Mouse (Mus musculus) forebrain, embryonic 10.5 days (tissue): ENCODE results near the gene Hcls1. TPM values are rescaled to one million over a fixed set of nuclear protein-coding genes. Genes with fewer than 3 reads are reported as not detected.

Source experiments
- DNase-seq: peaks from one replicate; pipeline ENCODE4 v3.0.0-alpha.2; 2017; ENCODE audit warnings: low spot score; ENCODE audit errors: extremely low spot score
- H3K27ac ChIP-seq: fragments of 300-500 bp; sonication (generic); 2 replicates; pipeline ENCODE4 v1.5.1; 2016; ENCODE audit warnings: mild to moderate bottlenecking
- H3K27me3 ChIP-seq: fragments of 300-500 bp; sonication (generic); 2 replicates; pipeline ENCODE4 v1.6.1; 2016; ENCODE audit warnings: mild to moderate bottlenecking; ENCODE audit not compliant: poor library complexity, severe bottlenecking
- H3K36me3 ChIP-seq: fragments of 300-500 bp; sonication (generic); replicated peaks from 2 replicates; pipeline ENCODE4 v1.6.1; 2016; ENCODE audit warnings: mild to moderate bottlenecking, moderate library complexity
- H3K4me1 ChIP-seq: fragments of 300-500 bp; sonication (generic); 2 replicates; pipeline ENCODE4 v1.6.1; 2016
- H3K4me3 ChIP-seq: fragments of 300-500 bp; sonication (generic); 2 replicates; pipeline ENCODE4 v1.5.1; 2016; ENCODE audit warnings: mild to moderate bottlenecking, moderate library complexity
- H3K9me3 ChIP-seq: fragments of 300-500 bp; sonication (generic); 2 replicates; pipeline ENCODE4 v1.6.1; 2016; ENCODE audit warnings: mild to moderate bottlenecking, moderate library complexity
- WGBS: fragments of 180-500 bp; shearing (Covaris S2); methylation state at CpG from one replicate; pipeline ENCODE4 v1.1.7; 2016; 5-methylcytosine and 5-hydroxymethylcytosine counted together
- polyA plus RNA-seq: library from polyadenylated mRNA; unstranded; fragments of >200 nt; fragmentation: Nextera tagmentation; extraction: Ambion mirVana; gene quantifications from 2 replicates; pipeline ENCODE4 v1.2.1, GENCODE M21; 2016

Hcls1 gene
- polyA plus RNA-seq, 1 experiment from 2014 or later: 2.9 TPM

DNA sequence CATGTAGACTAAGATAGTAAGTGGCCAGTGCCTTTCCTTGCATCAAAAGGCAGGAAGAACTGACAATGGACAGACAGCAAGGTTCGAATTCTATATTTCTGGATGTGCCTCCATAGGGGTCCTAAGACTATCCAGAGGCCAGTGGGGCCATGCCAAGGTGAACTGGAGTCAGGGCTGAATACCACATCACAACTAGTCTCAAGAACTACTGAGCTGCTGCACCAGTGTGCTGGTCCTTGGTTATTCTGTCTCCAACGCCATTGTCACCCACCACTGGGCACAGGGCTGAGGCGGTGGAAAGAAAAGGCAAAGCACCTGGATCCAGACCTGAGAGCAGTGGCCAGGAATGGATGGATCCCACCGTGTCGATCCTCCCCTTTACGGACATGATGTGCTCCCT lies 2.2 kb upstream of the Hcls1 start:
- Histone ChIP-seq H3K27ac (no peak overlapping the region), H3K27me3 (no peaks in the 10 kb centered on the region), H3K4me1 (no peaks in the 10 kb centered on the region), H3K9me3 (no peaks in the 10 kb centered on the region), H3K36me3 (peaks cover 58% of the 10 kb centered on the region), H3K4me3 (no peak overlapping the region)
- 89% methylated on average over 6 of the region's 6 CpGs for WGBS
- no peak for DNase-seq

DNA sequence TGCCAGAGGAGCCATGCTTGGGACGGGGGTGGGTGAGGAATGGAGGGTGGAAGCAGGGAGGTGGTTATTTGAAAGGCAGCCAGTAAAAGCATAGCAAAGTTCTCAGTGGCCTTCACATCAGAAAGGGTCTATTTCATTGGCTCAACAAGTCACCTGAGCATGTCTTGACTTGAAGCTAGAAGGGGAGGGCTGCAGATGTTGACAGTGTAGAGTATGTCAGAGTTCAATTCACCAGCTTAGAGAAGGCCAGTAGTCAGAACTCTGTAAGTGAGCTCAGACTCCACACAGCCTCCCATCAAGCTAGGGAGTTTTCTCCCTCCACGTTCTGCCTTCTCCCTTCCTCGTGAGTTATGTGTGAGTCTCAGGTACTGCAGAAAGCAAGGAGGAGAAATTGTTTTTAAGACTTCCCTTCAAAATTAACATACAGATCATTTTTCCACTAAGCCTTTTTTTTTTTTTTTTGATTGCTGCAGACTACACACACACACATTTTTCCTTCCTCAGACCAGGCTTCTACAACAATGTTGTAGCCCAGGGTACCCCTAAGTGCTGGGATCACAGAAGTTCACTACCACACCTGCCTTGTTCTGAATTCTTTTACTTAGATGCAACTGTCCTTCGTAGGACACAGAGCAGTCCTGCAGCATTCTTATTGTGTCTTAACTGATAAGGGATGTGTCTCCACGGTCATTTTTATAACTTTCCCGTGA lies 497 bp upstream of the Hcls1 start:
- 85% methylated on average over 6 of the region's 6 CpGs for WGBS
- Histone ChIP-seq H3K27ac (no peak overlapping the region), H3K9me3 (no peaks in the 10 kb centered on the region), H3K27me3 (no peaks in the 10 kb centered on the region), H3K4me1 (no peaks in the 10 kb centered on the region), H3K4me3 (no peak overlapping the region), H3K36me3 (peaks cover 40% of the 10 kb centered on the region)
- no peak for DNase-seq

DNA sequence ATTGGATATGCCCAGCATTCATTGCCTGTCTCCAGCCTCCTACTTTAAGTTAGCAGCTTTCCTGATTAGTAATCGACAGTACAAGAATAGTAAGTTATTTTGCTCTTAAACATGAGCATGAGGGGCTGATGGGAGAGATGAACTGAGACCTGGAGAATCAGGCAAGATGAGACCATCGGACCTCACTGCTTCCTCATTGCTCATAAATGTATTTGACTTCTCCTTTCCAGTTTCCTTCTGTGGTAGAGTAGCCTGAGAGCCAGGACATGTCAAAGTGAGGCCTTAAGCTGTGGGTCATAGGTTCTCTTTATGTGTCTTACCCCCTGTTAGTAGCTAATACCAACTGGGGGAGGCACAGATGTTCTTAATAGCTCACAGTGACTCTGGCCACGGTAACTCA lies 1.0 kb downstream of the Hcls1 start:
- 94% methylated on average over 3 of the region's 3 CpGs for WGBS
- Histone ChIP-seq H3K27me3 (no peaks in the 10 kb centered on the region), H3K4me1 (no peaks in the 10 kb centered on the region)

DNA sequence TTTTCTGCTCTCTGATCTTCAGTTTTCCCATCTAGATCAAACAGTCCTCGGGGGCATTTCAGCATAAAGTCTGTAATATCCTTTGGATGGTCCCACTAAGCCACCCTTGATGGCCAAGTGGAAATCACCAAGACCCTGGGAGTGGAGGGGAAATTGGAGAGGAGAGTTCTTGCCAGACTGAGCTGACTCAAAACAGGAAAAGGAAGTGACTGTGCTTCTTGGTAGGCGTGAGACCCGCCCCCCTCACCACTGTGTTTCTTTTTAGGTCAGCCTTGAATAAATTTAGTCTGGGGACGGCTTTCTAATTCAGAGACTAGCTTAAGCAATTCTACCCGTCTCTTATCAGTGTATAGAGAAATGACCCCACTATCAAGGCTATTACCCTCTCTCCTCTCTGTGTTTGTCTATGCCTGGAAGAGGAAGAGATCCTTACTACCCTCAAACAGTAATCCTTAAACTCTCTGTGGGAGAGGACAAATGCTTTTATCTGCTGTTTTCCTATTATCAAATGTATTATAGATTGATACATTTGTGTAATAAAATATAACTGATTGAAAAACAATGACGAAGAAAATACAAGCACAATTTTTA lies 6.4 kb downstream of the Hcls1 start:
- no peaks in the 10 kb centered on the region for H3K36me3 ChIP-seq
- no peaks in the 10 kb centered on the region for H3K9me3 ChIP-seq
- no peak overlapping the region for H3K27ac ChIP-seq
- no peak for DNase-seq
- H3K4me3 ChIP-seq: no peak overlapping the region
- 80% methylated on average over 6 of the region's 6 CpGs for WGBS
- H3K4me1 ChIP-seq: peaks cover 15% of the 10 kb centered on the region
- H3K27me3 ChIP-seq: no peaks in the 10 kb centered on the region

More for the DNA sequence above, 1.0 kb downstream of the Hcls1 start:
- Histone ChIP-seq H3K9me3 (no peaks in the 10 kb centered on the region), H3K36me3 (peaks cover 25% of the 10 kb centered on the region), H3K27ac (no peak overlapping the region), H3K4me3 (no peak overlapping the region)
- DNase-seq: no peak

DNA sequence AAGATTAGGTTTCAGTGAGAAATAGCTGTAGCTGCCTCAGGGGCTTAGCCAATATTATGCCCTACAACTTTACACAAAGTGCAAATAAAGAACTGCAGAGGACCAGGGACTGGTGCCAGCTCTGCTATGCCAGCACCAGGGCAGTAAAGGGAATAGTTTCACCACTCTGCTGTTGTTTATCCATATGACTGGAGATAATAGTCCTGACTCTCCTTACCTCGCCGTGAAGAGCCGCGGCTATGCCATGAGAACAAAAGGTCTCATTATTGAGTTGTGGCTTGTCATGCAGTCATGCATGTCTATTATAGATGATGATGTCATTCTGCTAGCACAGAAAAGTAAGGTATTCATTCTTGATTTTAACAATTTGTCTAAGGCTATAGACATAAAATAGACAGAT lies 7.1 kb downstream of the Hcls1 start:
- WGBS: 87% methylated on average over 4 of the region's 4 CpGs
- no peak overlapping the region for H3K4me3 ChIP-seq
- H3K9me3 ChIP-seq: no peaks in the 10 kb centered on the region
- DNase-seq: no peak
- no peak overlapping the region for H3K27ac ChIP-seq
- H3K36me3 ChIP-seq: no peaks in the 10 kb centered on the region
- peaks cover 15% of the 10 kb centered on the region for H3K4me1 ChIP-seq
- H3K27me3 ChIP-seq: no peaks in the 10 kb centered on the region

DNA sequence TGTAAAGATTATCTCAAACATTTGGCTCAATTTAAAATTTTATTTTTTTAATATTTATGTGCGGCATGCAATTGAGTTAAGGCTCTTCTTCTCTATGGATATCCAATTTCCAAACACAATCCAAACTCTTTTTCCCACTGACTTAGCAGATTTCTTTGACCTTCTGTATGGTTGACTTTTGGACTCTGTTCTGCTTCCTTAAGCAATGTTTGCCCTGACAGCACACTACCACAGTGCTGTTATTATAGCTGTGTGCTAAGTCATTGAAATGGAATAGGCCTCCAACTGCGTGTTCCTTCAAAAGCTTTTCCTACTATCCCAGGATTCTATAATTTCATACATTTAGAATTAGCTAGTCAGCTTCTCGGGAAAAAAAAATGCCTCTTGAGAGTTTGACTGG lies 8.8 kb downstream of the Hcls1 start:
- 93% methylated on average over 3 of the region's 3 CpGs for WGBS
- Histone ChIP-seq H3K27me3 (no peaks in the 10 kb centered on the region), H3K9me3 (no peaks in the 10 kb centered on the region), H3K27ac (no peak overlapping the region), H3K4me1 (peaks cover 15% of the 10 kb centered on the region), H3K4me3 (no peak overlapping the region), H3K36me3 (no peaks in the 10 kb centered on the region)
- DNase-seq: no peak

DNA sequence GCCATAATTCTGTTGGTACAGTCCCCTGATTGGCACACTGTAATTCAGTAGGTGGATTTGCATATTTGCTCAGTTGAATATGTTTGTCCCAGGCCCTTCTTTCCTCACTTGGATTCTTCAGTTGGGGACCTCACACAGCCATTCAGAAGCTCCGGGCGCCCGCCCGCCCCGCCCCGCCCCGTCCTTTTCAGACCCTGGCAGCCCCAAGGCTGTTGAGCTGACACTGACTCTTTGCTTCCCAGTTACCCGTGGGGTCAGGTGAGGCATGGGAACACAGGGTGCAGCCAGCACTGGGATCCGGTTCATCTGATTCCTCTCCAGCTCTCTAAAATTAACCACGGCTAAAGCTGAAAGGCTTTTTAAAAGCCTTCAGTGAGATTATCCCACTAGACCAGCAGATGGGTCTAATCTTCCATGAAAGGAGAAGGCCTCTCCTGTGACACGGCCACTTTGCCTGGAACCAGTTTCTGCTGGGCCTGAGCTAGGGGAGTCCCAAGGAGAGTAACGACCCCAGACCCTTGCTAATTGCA lies 10.2 kb downstream of the Hcls1 start:
- DNase-seq: no peak
- Histone ChIP-seq H3K4me1 (peaks cover 15% of the 10 kb centered on the region), H3K27ac (peak overlapping the region; percentile 59; the same call in 1 of the 2 replicates), H3K9me3 (no peaks in the 10 kb centered on the region), H3K4me3 (no peak overlapping the region), H3K27me3 (no peaks in the 10 kb centered on the region), H3K36me3 (no peaks in the 10 kb centered on the region)
- WGBS: 28% methylated on average over 12 of the region's 12 CpGs

DNA sequence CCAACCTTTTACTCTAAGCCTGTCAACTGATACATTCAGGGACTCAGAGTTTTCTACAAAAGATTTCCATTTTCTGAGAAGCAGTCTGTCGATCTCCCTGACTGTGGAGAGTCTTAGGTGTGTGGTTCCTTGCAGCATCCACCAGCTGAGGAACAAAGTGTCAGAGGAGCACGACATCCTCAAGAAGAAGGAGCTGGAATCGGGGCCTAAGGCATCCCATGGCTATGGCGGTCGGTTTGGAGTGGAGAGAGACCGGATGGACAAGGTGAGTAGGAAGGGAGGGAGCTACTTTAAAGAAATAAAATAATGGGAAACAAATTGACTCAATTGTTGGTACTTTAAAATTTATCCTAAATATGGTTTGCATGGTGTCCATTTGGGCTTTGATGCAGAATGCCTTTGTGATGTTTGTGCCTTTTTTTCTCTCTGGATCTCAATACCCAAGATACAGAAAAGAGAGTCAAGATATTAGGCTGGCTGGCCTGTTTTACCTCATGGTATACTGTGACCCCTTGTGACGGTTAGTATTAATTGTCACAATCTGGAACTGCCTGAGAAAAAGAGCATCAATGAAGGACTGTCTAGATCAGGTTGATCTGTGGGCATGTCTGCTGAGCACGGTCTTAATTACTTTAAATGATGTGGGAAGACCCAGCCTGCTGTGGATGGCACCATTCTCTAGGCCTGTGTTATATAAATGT lies 11.8 kb downstream of the Hcls1 start:
- 86% methylated on average over 8 of the region's 8 CpGs for WGBS
- peak; percentile 3 for DNase-seq
- no peaks in the 10 kb centered on the region for H3K27me3 ChIP-seq

DNA sequence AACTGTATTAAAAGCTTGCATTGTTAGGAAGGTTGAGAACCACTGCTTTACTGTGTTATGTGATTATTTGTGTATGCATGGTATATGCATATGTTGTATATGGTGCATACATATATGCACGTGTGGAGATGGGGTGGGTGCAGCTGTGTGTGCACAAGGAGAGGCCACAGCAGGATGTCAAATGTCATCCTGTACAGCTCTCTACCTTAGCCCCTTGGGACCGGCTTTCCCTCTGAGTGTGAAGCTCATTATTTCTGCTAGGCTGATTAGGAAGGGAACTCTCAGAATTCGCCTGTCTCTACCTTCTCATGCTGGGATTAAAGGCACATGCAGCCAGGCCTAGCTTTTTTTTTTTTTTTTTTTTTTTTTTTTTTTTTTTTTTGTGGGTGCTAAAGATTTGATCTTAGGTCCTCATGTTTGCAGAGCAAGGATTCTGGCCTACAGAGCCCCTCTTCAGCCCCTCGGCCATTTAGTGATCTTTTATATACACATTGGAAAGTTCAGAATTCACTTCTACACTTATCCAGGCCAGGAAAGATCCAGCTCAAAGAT lies 12.9 kb downstream of the Hcls1 start:
- Histone ChIP-seq H3K27me3 (no peaks in the 10 kb centered on the region), H3K4me1 (peaks cover 15% of the 10 kb centered on the region), H3K4me3 (no peak overlapping the region), H3K36me3 (no peaks in the 10 kb centered on the region), H3K9me3 (no peaks in the 10 kb centered on the region), H3K27ac (no peak overlapping the region)
- DNase-seq: peak; percentile 9
- 64% methylated on average over 4 of the region's 4 CpGs for WGBS

More for the DNA sequence above, 11.8 kb downstream of the Hcls1 start:
- Histone ChIP-seq H3K27ac (no peak overlapping the region), H3K4me3 (no peak overlapping the region), H3K4me1 (peaks cover 18% of the 10 kb centered on the region), H3K9me3 (no peaks in the 10 kb centered on the region), H3K36me3 (no peaks in the 10 kb centered on the region)

DNA sequence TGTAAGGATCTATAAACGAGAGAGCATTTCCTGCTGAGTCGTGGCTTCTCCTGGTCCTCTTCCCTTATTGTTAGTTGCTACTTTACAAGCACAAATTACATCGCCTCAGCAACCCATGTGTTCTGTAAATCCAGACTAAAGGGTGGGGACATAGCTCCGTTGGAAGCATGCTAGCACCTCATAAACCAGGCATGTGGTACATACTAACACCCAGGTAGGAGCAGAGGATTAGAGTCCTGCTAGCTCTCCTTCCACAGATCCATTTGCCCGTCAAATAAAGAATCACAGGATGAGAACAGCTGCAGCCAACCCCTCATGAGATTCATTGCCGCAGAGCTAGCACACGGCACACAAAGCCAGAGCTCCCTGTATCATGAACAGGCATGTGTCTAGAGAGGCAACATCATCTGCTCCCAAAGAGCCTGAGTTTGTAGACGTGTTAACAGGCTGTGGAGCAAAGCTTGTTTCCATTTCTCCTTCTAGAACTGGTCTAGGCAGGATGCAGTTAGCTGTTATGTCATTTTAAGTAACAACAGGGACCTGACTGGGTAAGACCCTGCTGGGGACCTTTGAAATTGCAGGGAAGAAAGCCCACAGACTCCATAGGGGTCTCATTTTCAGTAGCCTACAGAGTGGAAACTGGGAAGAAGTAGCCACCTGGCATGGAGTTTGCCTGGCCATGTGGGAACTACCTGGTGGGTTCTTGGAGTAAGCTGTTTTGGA lies 15.0 kb downstream of the Hcls1 start:
- H3K4me1 ChIP-seq: peaks cover 10% of the 10 kb centered on the region
- DNase-seq: peak; percentile 13
- no peak overlapping the region for H3K4me3 ChIP-seq
- WGBS: 79% methylated on average over 8 of the region's 8 CpGs
- no peaks in the 10 kb centered on the region for H3K9me3 ChIP-seq
- H3K36me3 ChIP-seq: no peaks in the 10 kb centered on the region
- 0 out of 2 replicates have a peak overlapping the region, but pooled peaks have one; percentile 1 for H3K27ac ChIP-seq
- H3K27me3 ChIP-seq: no peaks in the 10 kb centered on the region

DNA sequence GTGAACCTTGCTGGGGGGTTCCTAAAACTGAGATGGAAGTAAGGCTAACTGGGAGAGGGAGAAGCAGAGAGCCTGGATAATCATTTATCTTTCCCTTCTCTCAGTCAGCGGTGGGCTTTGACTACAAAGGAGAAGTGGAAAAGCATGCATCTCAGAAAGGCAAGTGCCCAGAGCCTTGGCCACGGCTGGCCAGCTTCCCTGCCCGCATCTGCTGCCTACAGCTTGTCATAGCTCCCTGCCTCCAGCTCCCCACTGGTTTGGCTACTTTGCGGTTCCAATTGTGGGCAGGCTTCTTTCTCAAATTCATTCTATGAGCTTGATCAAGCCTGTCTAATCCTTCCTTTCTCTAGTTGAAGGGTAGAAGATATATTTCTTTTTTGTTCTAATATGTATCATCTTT lies 16.2 kb downstream of the Hcls1 start:
- peaks cover 11% of the 10 kb centered on the region for H3K4me1 ChIP-seq

DNA sequence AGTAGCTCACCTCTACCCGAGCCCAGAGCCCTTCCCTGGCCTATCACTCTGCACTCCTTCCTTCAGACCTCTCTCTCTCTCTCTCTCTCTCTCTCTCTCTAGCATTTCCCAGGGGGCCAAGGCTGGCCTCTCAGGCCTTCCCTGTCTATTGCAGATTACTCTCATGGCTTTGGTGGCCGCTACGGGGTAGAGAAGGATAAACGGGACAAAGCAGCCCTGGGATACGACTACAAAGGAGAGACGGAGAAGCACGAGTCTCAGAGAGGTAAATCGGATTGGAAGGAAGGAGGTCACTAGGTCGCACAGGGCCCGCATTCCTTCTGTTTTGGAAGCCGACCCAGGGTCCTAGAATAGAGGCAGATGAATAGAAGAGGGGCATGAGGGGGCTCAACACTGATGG lies 20.3 kb downstream of the Hcls1 start:
- H3K9me3 ChIP-seq: no peaks in the 10 kb centered on the region; the same call in 1 of the 2 replicates
- H3K27me3 ChIP-seq: no peaks in the 10 kb centered on the region
- H3K27ac ChIP-seq: 0 out of 2 replicates have a peak overlapping the region, but pooled peaks have one; percentile 15
- WGBS: 36% methylated on average over 11 of the region's 11 CpGs
- H3K4me1 ChIP-seq: peaks cover 11% of the 10 kb centered on the region
- DNase-seq: no peak
- no peaks in the 10 kb centered on the region for H3K36me3 ChIP-seq
- no peak overlapping the region for H3K4me3 ChIP-seq

More for the DNA sequence above, 16.2 kb downstream of the Hcls1 start:
- no peaks in the 10 kb centered on the region for H3K9me3 ChIP-seq
- H3K36me3 ChIP-seq: no peaks in the 10 kb centered on the region
- H3K27me3 ChIP-seq: no peaks in the 10 kb centered on the region
- peak; percentile 13 for DNase-seq
- no peak overlapping the region for H3K27ac ChIP-seq
- no peak overlapping the region for H3K4me3 ChIP-seq
- 48% methylated on average over 4 of the region's 4 CpGs for WGBS
